Mouse (Mus musculus): ENCODE data around the gene Gm1043.

DNA sequence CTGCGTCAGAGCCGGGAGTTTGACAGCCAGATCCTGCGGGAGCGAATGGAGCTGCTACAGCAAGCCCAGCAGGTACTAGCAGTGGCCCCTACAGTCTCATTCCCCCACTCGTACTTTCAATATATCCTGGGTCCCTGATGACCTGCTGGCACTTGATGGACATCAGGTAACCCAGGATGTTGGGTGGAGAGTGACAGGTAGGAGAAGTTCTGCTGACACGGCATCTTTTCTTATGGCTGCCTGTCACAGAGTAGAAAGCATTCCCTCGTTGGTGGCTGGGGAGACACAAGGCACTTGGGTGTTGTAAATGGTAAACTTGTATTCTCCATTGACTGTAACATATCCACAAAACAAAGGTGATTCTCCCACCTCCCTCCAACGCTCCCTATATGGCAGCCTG, 56.6 kb downstream of the Gm1043 start:
- TF ChIP-seq CTCF (IDR thresholded peaks at IDR 0.05; ENCODE audit: control insufficient read depth, insufficient read depth, insufficient replicate concordance, low read depth, low read length): no peak
- no peak for TF ChIP-seq POLR2A (IDR thresholded peaks at IDR 0.05; ENCODE audit: control insufficient read depth, low read depth, low read length)

Data from testis, adult 2 months (tissue).